Mouse (Mus musculus) granulocyte monocyte progenitor cell, adult 5-6 weeks (primary cell): ENCODE data around the gene Fam210b. TPM values are rescaled to one million over a fixed set of nuclear protein-coding genes. Genes with fewer than 3 reads are reported as not detected.
"Not testable (repeated sequence)": the region's sequence is repeated elsewhere in the genome, so short reads cannot be mapped to it uniquely, and the experiment has no call there.

Experiments
- ATAC-seq: replicated peaks from 2 replicates; pipeline ENCODE4 v1.8.0; 2016; ENCODE audit warnings: mild to moderate bottlenecking, moderate TSS enrichment, inconsistent platforms; ENCODE audit not compliant: poor library complexity, severe bottlenecking
- total RNA-seq, 2 experiments: library from RNA; stranded (forward) in 1 of 2; stranded (reverse) in 1 of 2; fragments of 200-712, 200-1000 nt in 1 of 2; fragments of >200 nt in 1 of 2; fragmentation: Nextera tagmentation in 1 of 2; gene quantifications; 2 replicates each; pipeline ENCODE4 v1.2.3; 2014 to 2017

Gene Fam210b
- total RNA-seq (2014; fragmentation: Nextera tagmentation) (3.9 and 4.8 TPM in 2 replicates), total RNA-seq (2017) (1.4 and 2.8 TPM in 2 replicates)

GRCm38 (mm10) chr2:172345258-172345738, at the start of gene Fam210b:
TSS of gene Fam210b (plus strand) at chr2:172345565.
- peak; percentile 87 for ATAC-seq

DNA sequence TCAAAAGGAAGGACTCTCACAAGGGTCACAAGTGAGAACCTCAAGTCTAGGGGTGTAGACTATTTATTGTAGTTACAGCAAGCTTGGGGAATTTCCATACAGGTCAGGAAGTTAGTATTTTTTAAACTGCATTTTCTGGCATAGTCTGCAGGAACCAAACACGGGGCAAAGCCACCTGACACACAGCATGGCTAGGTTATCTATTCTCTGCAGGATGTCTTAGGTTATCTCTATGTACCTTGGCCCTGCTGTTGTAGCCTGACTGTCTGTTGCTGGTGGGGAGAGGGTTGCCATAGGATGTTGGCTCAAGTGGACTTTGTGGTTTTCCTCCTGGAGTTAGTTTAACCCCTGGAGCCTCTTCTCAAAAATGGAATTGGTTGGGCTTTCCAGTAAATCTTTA, 47.3 kb upstream of the Fam210b start:
- ATAC-seq = no peak

DNA sequence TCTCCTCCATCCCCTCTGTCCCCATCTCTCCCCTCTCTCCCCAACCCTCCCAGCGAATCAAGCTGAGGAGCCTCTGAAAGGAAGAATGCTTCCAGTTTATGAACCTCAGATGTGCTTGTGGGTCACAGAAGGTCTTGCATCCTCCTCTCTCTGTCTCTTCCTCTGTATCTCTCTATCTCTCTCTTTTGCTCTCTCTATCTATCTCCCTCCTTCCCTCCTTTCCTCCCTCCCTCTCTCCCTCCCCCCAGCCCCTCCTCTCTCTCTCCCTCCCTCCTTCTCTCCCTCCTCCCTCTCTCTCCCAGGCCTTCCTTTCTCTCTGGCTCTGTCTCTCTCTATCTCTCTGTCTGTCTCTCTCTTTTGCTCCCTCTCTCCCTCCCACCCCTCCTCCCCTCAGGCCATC, 46.8 kb upstream of the Fam210b start:
- ATAC-seq = no peak

- no peak for ATAC-seq
Measured at GRCm38 (mm10) chr2:172299126-172299921, 46.0 kb upstream of the Fam210b start.

DNA sequence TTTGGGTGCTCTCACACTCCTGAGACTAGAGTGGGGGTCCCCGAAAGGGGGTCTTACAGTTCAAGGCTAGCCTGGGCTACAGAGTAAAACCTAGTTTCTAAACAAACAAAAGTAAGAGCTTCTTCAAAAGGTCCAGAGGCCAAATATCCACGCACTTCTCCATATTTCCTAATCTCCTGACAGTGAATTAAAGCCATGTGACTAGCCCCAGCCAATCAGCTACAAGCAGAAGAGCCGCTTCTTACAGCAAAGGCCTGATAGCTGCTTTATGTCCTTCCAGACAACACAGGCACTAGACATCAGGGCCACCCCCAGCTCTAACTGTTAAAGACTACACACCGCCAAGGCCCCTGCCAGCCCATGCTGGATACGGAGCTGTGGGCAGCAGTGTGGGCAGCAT, 43.0 kb upstream of the Fam210b start:
- no peak for ATAC-seq

GRCm38 (mm10) chr2:172304118-172304708, 41.2 kb upstream of the Fam210b start:
- no peak for ATAC-seq

DNA sequence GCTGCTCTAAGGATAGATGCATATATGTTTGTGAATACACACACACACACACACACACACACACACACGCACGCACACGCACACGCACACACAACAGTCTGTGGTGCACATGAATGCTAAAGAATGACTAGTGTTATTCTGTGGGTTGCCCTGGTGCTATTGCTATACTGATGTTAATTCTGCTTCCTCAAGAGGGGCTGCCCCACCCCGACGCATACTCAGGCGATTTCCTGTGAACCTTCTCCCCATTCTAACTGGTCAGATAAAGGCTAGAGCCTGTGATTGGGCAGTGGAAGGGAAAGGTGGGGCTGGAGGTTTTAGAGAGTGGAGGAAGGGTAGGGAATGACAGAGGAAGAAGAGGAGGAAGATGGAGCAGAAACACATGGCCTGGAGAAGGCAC, 39.8 kb upstream of the Fam210b start:
- ATAC-seq = not testable (repeated sequence)

DNA sequence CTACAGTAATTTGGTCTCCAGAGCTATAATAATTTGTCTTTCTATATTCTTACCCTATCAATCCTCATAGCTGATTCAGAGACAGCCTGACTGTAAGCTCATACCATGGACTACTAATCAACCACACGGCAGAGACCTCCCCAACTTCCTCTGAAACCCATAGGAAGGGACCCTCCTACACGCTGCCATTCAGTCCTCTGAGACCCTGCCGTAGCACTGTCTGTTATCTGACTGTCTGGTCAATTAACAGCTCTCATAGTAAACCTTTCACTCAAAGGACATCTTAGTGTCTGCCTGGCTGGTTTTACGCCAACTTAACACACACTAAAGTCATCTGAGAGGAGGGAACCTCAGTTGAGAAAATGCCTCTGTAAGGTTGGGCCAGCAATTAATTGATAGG, 38.8 kb upstream of the Fam210b start:
- ATAC-seq = no peak

GRCm38 (mm10) chr2:172311731-172312130, 33.6 kb upstream of the Fam210b start:
- ATAC-seq = no peak

DNA sequence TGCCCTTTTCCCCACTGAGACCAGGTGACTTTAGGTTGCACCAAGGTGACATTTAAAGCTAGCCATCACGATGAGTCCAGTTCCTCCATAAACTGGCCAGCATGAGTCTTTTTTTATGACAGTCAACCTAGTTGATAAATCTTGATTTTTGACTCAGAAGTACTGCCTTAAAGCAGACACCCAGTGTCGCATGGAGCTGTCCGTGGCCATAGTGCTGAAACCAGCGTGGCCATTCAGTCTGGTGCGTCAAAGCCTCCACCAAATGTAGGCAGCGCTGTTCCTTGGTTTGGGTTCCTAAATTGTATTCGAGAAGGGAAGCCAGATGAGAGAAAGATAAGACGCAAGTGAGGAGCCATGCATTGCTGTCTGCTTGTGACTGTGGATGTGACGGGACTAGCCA, 24.5 kb upstream of the Fam210b start:
- peak; percentile 71; the same call in 1 of the 2 replicates for ATAC-seq

DNA sequence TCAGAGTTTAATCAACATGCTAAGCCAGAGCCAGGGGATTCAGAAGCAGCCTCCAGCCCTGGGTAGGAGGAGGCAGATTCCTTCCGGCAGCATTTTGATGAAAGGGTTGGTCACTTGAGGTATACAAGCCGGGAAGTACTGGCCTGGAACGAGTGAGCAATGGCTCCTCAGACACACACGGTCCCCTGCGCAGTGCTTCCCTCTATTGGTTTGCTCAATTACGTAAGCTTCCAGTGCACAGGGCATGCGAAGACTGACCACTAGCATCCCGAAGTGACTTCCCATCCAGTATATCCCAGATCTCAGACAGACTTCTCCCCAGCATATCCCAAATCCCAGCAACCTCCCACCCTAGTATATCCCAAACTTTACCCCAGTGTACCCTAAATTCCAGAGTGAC, 17.1 kb upstream of the Fam210b start:
- no peak for ATAC-seq

- peak; percentile 54; the same call in 1 of the 2 replicates for ATAC-seq
Measured at GRCm38 (mm10) chr2:172329179-172329578, 16.2 kb upstream of the Fam210b start.

GRCm38 (mm10) chr2:172338206-172338942, 7.0 kb upstream of the Fam210b start:
- ATAC-seq = no peak

DNA sequence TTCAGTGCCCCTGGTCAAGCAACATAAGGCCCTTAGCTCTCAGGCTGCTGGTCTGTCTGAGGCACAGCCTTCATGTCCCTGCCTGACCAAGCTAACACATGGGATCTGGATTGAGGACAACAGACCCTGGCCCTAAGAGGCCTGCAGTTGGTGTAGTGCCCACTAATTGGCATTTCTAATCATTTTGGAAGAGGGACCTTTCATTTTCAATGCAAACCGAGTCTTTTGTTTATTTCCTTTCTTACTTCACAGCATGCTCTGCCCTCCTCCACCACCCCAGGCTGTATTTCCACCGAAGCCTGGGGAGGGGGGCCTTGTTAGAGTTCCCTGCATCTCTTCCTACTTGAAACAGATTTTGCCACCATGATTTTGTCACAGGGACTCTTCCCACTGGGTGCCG, 4.4 kb upstream of the Fam210b start:
- ATAC-seq = no peak

DNA sequence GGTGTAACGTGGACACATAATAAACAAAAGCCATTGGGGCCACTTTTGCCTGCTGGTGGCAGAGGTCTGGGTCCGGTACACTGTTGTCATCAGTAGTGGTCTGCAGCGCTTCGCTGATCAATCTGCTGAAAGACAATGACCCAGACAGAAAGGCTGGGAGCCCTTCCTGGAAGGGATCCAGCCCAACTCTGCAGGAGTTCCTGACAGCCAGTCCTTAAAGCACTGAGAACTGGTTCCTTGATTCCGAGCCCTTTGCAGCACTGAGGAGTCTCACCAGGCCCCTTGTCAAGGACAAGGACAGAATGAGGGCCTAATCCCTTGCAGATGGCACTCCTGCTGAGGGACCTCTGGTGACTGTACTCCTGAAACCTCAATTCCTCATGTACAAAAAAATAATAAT, 3.8 kb upstream of the Fam210b start:
- ATAC-seq = no peak

- no peak for ATAC-seq
Measured at GRCm38 (mm10) chr2:172343751-172344150, 1.6 kb upstream of the Fam210b start.

- no peak for ATAC-seq
Measured at GRCm38 (mm10) chr2:172344669-172345068, 696 bp upstream of the Fam210b start.

DNA sequence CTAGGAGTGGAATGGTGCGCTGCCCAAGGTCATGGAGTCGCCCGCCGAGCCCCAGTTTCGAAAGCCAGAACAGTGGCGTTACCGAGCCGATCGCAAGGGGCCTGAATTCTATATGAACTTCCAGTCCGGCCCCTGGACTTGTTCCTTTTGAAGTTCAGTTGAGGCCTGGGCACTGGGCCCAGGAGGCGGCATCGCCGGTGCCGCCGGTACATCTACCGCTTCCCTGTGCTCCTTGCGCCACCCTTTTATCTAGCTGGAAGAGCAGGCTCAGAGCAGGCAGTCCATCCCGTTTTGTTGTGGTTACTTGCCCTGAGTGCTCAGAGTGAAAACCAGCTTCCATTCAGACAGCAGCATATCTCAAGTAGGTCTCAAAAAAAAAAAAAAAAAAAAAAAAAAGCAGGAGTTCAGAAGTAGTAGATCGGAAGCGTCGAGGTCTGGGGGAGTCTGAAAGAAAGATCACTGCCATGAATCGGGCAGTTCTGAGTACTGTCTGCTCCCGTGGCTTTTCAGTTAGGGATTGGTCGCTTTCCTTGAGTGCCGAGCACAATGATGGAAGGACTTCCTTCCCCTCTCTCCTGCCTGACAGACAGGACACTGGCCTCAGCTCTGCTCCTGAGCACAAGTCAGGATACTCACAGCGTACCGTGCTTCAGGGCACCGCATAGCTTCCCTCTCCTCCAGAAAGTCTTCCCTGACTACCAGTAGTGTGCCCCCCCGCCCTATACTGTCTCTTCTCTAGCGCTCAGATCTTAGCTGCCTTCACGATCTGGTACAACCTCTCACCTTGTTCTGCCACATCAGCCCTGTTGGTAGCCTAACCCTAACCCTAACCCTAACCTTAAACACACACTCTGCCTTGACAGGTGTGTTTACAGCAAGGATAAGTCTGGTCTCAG, 917 bp downstream of the Fam210b start:
- peak; percentile 22 for ATAC-seq

DNA sequence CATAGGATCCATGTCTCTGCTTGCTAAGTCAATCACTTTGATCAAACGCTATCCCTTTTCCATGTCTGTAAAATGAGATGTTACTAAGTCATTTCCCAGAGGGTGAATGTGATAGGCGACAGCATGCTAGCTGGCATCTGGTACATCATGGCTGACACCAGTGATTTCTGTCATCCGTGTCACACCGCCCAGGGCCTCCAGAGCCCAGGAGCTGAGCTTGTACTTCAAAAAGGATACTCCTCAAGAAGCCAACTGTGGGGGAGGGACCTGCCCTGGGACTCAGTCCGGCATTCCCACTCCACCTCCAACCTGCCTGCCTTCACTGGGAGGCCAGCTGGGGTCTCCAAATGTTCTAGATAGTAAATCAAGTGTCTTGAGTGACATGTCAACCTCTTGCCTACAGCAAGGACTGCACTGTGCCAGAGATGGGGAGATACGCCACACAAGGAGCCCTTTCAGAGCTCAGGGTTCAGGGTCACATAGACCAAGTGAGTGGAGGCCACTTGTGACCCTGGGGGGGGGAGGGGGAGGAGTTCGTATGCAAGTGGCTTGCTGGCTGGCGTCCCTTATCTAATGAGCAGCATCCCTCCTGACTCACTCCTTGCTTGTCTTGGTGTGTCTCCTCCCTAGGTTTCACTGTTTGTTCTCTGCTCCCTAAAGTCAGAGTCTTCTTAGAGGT, 1.7 kb downstream of the Fam210b start:
- no peak for ATAC-seq
